Mouse (Mus musculus) intestine, embryonic 14.5 days (tissue): Measurements from ENCODE around the gene Alpl. TPM values are rescaled to one million over a fixed set of nuclear protein-coding genes. Genes with fewer than 3 reads are reported as not detected.

Source experiments
- ATAC-seq: fragments of 200-750 bp; cut with Nextera tagmentation; replicated peaks from 2 replicates; pipeline ENCODE4 v1.8.0; 2017; ENCODE audit warnings: low read depth, moderate number of reproducible peaks, moderate TSS enrichment, moderate library complexity; ENCODE audit not compliant: low FRiP score, low TSS enrichment
- DNase-seq: peaks from one replicate; pipeline ENCODE4 v3.0.0-alpha.2; 2018; ENCODE audit warnings: low spot score
- H3K27ac ChIP-seq: fragments of 300-500 bp; sonication (generic); 2 replicates; pipeline ENCODE4 v1.5.1; 2014; ENCODE audit warnings: low read depth, mild to moderate bottlenecking, control low read depth
- H3K27me3 ChIP-seq: fragments of 300-500 bp; sonication (generic); replicated peaks from 2 replicates; pipeline ENCODE4 v1.6.1; 2014; ENCODE audit warnings: low read length, control low read depth; ENCODE audit not compliant: control insufficient read depth, insufficient read depth
- H3K36me3 ChIP-seq: fragments of 300-500 bp; sonication (generic); 2 replicates; pipeline ENCODE4 v1.6.1; 2014; ENCODE audit warnings: low read length, control low read depth; ENCODE audit not compliant: control insufficient read depth, insufficient read depth
- H3K4me1 ChIP-seq: fragments of 300-500 bp; sonication (generic); replicated peaks from 2 replicates; pipeline ENCODE4 v1.6.1; 2014; ENCODE audit warnings: low read length, control low read depth, mixed read lengths; ENCODE audit not compliant: control insufficient read depth, insufficient read depth
- H3K4me2 ChIP-seq: fragments of 300-500 bp; sonication (generic); 2 replicates; pipeline ENCODE4 v1.6.1; 2014; ENCODE audit warnings: low read length
- H3K4me3 ChIP-seq: fragments of 300-500 bp; sonication (generic); 2 replicates; pipeline ENCODE4 v1.5.1; 2014; ENCODE audit warnings: low read depth, low read length, control low read depth, mixed read lengths
- H3K9ac ChIP-seq: fragments of 300-500 bp; sonication (generic); 2 replicates; pipeline ENCODE4 v1.6.1; 2014; ENCODE audit warnings: mild to moderate bottlenecking, low read length
- H3K9me3 ChIP-seq: fragments of 300-500 bp; sonication (generic); 2 replicates; pipeline ENCODE4 v1.6.1; 2016; ENCODE audit warnings: low read length, control low read depth; ENCODE audit not compliant: control insufficient read depth
- WGBS: fragments of 180-500 bp; shearing (Covaris S2); extraction: QIAGEN DNeasy Blood & Tissue Kit; methylation state at CpG from one replicate; pipeline ENCODE4 v1.1.7; 2014; 5-methylcytosine and 5-hydroxymethylcytosine counted together
- polyA plus RNA-seq: library from polyadenylated mRNA; unstranded; fragments of >200 nt; fragmentation: Nextera tagmentation; extraction: Ambion mirVana; gene quantifications from 2 replicates; pipeline ENCODE4 v1.2.1, GENCODE M21; 2014

The Alpl gene
- polyA plus RNA-seq, 1 experiment from 2014 or later: 7.0 TPM

GRCm38 (mm10) chr4:137830380-137830779, 34.2 kb upstream of the Alpl start:
- Histone ChIP-seq H3K9ac (no peak overlapping the region), H3K4me2 (no peak overlapping the region), H3K27me3 (0 out of 2 replicates have a peak, but pooled peaks cover 4% of the 10 kb centered on the region), H3K36me3 (no peaks in the 10 kb centered on the region), H3K9me3 (no peaks in the 10 kb centered on the region), H3K27ac (no peak overlapping the region), H3K4me3 (no peak overlapping the region), H3K4me1 (no peaks in the 10 kb centered on the region)
- 9% methylated on average over 6 of the region's 6 CpGs for WGBS
- DNase-seq: no peak
- ATAC-seq: no peak

- WGBS: 79% methylated on average over 2 of the region's 2 CpGs
- no peak overlapping the region for H3K4me3 ChIP-seq
- H3K27ac ChIP-seq: no peak overlapping the region
- DNase-seq (no peak), ATAC-seq (no peak)
- H3K36me3 ChIP-seq: no peaks in the 10 kb centered on the region
- H3K9me3 ChIP-seq: no peaks in the 10 kb centered on the region
- H3K4me2 ChIP-seq: no peak overlapping the region
- H3K4me1 ChIP-seq: no peaks in the 10 kb centered on the region
- 0 out of 2 replicates have a peak, but pooled peaks cover 4% of the 10 kb centered on the region for H3K27me3 ChIP-seq
- no peak overlapping the region for H3K9ac ChIP-seq
These were observed 28.7 kb upstream of the Alpl start for GRCm38 (mm10) chr4:137824881-137825280.

GRCm38 (mm10) chr4:137823542-137823941, 27.4 kb upstream of the Alpl start:
- DNase-seq: no peak
- Histone ChIP-seq H3K27me3 (no peaks in the 10 kb centered on the region), H3K36me3 (no peaks in the 10 kb centered on the region), H3K27ac (no peak overlapping the region), H3K4me2 (no peak overlapping the region), H3K4me1 (no peaks in the 10 kb centered on the region), H3K9me3 (no peaks in the 10 kb centered on the region), H3K4me3 (no peak overlapping the region), H3K9ac (no peak overlapping the region)
- 85% methylated on average over 3 of the region's 3 CpGs for WGBS
- ATAC-seq: no peak

- no peak overlapping the region for H3K4me3 ChIP-seq
- no peaks in the 10 kb centered on the region for H3K4me1 ChIP-seq
- ATAC-seq: no peak
- no peaks in the 10 kb centered on the region for H3K9me3 ChIP-seq
- 93% methylated on average over 5 of the region's 5 CpGs for WGBS
- H3K4me2 ChIP-seq: no peak overlapping the region
- no peaks in the 10 kb centered on the region for H3K36me3 ChIP-seq
- no peak overlapping the region for H3K27ac ChIP-seq
- no peaks in the 10 kb centered on the region for H3K27me3 ChIP-seq
- H3K9ac ChIP-seq: no peak overlapping the region
- DNase-seq: no peak
These were observed 26.4 kb upstream of the Alpl start for GRCm38 (mm10) chr4:137822537-137822936.

GRCm38 (mm10) chr4:137820721-137821120, 24.5 kb upstream of the Alpl start:
- no peak overlapping the region for H3K27ac ChIP-seq
- no peaks in the 10 kb centered on the region for H3K27me3 ChIP-seq
- H3K9me3 ChIP-seq: no peaks in the 10 kb centered on the region
- ATAC-seq (no peak), DNase-seq (no peak)
- H3K4me2 ChIP-seq: no peak overlapping the region
- no peak overlapping the region for H3K4me3 ChIP-seq
- no peaks in the 10 kb centered on the region for H3K36me3 ChIP-seq
- H3K4me1 ChIP-seq: no peaks in the 10 kb centered on the region
- 44% methylated on average over 3 of the region's 3 CpGs for WGBS
- H3K9ac ChIP-seq: no peak overlapping the region

- no peak for DNase-seq
- WGBS: 91% methylated on average over 2 of the region's 2 CpGs
- Histone ChIP-seq H3K9ac (no peak overlapping the region), H3K4me2 (no peak overlapping the region), H3K9me3 (no peaks in the 10 kb centered on the region), H3K4me1 (no peaks in the 10 kb centered on the region), H3K27me3 (no peaks in the 10 kb centered on the region), H3K27ac (no peak overlapping the region), H3K4me3 (no peak overlapping the region), H3K36me3 (no peaks in the 10 kb centered on the region)
- ATAC-seq: no peak
These were observed 23.3 kb upstream of the Alpl start for GRCm38 (mm10) chr4:137819487-137819886.

DNA sequence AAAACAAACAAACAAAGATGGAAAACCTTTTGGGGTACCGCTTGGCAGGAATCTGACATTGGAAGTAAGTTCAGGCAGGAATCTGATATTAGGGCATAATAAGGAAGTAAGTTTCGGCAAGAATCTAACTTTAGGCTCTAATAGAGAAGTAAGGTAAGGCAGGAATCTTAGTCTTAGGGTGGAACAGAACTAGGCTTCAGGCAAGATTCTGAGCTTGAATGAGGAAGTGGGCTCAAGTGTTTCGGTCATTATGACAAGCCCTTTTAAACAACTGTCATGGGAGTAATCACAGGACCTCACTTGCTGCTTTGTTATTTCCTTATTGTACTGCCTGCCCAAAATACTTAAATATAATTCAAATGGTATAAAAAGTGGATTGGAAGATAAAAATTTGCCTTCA, 22.2 kb upstream of the Alpl start:
- no peak overlapping the region for H3K4me3 ChIP-seq
- H3K36me3 ChIP-seq: no peaks in the 10 kb centered on the region
- WGBS: 81% methylated on average over 3 of the region's 3 CpGs
- H3K4me1 ChIP-seq: no peaks in the 10 kb centered on the region
- no peaks in the 10 kb centered on the region for H3K27me3 ChIP-seq
- H3K9ac ChIP-seq: no peak overlapping the region
- H3K27ac ChIP-seq: no peak overlapping the region
- no peaks in the 10 kb centered on the region for H3K9me3 ChIP-seq
- DNase-seq (no peak), ATAC-seq (no peak)
- H3K4me2 ChIP-seq: no peak overlapping the region

GRCm38 (mm10) chr4:137816216-137816615, 20.0 kb upstream of the Alpl start:
- Histone ChIP-seq H3K36me3 (no peaks in the 10 kb centered on the region), H3K9me3 (no peaks in the 10 kb centered on the region), H3K4me1 (no peaks in the 10 kb centered on the region), H3K9ac (no peak overlapping the region), H3K4me2 (no peak overlapping the region), H3K27ac (no peak overlapping the region), H3K27me3 (no peaks in the 10 kb centered on the region), H3K4me3 (no peak overlapping the region)
- ATAC-seq (no peak), DNase-seq (no peak)
- WGBS: 77% methylated on average over 7 of the region's 7 CpGs

GRCm38 (mm10) chr4:137815473-137815872, 19.3 kb upstream of the Alpl start:
- Histone ChIP-seq H3K9me3 (no peaks in the 10 kb centered on the region), H3K4me3 (no peak overlapping the region), H3K27ac (no peak overlapping the region), H3K36me3 (no peaks in the 10 kb centered on the region), H3K27me3 (no peaks in the 10 kb centered on the region), H3K9ac (no peak overlapping the region), H3K4me1 (no peaks in the 10 kb centered on the region), H3K4me2 (no peak overlapping the region)
- ATAC-seq (no peak), DNase-seq (no peak)
- WGBS: 64% methylated on average over 3 of the region's 3 CpGs
